Mouse (Mus musculus): ENCODE results near the gene Xlr5a.
"Not testable (repeated sequence)": the region's sequence is repeated elsewhere in the genome, so short reads cannot be mapped to it uniquely, and the experiment has no call there.

The Xlr5a gene

GRCm38 (mm10) chrX:73148496-73148895, 144.3 kb downstream of the Xlr5a start, which contains the start of gene Xlr5b:
Gene Xlr5b (plus strand): TSS chrX:73148796.
- DNase-seq (ENCODE audit: low read depth, low spot score) = not testable (repeated sequence)

GRCm38 (mm10) chrX:73143218-73143618, 149.6 kb downstream of the Xlr5a start:
- DNase-seq (ENCODE audit: low read depth, low spot score) = not testable (repeated sequence)

DNA sequence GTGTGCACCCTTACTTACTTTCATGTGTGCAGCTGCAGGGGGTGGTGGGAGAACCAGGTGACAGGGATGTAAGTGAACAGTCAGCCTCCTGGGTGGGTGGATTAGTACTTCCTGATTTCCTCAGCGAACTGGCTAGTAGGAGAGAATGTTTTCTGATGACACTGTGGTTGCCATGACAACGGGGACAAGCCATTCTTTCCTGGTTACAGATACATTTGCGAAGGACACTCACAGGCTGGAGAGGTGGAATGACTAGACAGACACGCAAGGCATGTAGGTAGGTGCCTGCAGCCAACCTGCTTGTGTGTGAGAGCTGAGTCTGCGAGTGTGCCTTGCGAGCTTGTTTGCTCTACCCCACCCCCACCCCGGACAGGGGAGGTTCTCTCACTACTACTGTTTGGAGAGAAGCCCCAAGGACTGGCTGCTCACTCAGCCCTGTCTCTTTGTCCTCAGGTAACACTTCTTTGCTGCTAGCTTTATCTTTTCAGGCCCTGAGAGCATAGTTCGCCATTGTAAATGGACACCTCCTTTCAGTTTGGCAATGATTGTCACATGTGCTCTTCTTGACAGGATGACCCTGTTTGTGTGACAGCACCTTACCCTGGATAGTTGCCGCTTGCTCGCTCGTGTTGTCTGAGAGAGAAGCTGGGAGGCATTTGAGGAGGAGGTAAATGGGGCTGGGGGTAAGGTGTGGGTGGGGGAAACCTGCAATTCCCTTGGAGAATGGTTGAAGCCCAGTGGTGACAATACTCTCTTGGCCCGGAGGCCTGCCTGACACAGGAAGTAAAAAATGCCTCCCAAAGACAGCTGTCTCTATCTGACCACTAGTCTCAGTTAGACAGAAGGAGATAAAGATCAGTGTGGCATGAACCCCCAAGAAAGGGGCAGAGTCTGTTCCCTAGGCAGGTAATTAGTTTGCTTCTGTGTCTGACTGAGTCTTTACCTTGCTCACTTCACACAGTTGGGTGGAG, 169.6 kb downstream of the Xlr5a start:
- not testable (repeated sequence) for DNase-seq (ENCODE audit: low read depth, low spot score)

DNA sequence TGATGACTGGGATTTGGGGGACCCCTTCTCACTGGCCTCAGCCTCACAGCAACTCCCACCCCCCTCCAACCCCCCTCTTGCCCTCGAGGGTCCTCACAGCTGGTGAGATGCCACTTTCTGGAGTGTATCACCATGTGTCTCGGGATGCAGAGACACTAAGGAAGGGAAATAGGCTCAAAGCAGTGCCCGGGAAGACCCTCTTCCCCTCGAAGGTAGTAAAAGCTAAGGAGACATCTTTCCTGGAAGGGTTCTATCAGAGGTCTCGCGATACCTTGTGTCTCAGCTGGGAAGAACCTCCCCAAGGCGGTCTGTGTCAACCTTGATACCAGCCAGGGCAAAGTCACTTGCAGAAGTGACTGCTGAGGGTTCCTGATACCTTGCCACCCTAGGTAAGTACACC, 176.0 kb downstream of the Xlr5a start, which contains the start of gene Gm14685:
TSS of gene Gm14685 (plus strand) at position 301 of the 400 bp plus-strand sequence.
- not testable (repeated sequence) for DNase-seq (ENCODE audit: low read depth, low spot score)

DNA sequence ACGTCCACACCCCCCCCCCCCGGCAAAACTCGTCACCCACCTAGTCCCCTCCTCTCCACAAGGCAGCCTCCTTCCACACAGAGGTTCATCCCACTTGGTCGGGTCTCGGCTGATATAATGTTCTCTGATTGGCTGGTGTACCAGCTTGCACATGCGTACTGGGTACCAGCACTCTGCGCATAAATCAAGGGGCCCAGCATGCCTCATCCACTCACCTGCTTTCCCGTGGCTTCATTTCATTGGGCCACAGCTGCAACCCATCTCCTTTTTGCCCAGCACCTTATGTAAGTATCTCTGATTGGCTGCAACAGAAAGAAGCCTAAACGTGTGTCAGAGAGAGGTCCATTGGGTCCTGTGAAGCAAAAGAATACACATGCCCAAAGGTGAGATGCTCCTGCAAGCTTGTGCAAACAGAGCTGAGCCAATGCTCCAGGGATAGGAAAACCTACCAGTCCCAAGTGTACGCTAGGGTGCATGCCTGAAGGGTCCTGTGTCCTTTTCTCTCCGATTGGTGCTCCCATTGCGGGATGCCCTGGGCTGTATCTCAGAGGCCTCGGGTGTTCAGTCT, 195.8 kb downstream of the Xlr5a start, which contains the start of gene Xlr3a:
TSS of gene Xlr3a (minus strand) at position 155 of the 568 bp plus-strand sequence.
- not testable (repeated sequence) for DNase-seq (ENCODE audit: low read depth, low spot score)

DNA sequence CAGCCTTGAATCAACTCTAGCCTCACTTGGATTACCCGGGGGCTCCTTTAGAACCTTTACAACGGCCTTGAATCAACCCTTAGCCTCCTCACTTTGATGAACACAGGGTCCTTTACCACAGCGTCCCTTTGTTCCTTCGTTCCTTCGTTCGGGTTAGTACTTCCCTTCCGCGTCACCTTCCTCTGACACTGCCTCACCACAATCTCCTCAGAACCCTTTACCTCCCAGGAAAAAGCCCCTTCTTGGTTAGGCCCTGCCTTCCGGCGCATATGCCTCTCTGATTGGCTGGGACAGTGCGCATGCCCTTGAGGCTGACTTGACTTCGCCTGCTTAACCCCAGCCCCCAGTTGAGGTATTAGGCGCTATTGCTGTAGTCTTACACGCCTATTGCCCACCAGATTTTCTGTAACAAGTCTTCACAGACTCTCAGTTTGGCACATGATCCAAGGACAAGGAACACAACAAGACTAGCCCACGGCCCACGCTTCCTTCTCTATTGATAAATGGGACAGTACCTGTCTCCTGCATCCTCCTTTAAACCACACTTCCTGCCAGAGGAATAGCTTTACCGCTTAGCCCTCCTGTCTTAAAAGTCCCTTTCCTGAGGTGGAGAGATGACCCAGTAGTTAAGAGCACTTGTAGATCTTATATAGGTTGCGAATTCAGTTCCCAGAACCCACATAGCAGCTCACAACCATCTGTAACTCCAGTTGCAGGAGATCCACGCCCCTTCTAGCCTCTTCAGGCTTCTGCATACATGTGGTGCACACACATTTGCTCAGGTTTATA, 210.3 kb downstream of the Xlr5a start, which contains the start of gene Xlr4a:
TSS of gene Xlr4a (minus strand) at position 212 of the 789 bp plus-strand sequence.
- DNase-seq (ENCODE audit: low read depth, low spot score) = not testable (repeated sequence)

- not testable (repeated sequence) for DNase-seq (ENCODE audit: low read depth, low spot score)
Observed at GRCm38 (mm10) chrX:73066765-73067312, 225.9 kb downstream of the Xlr5a start.

GRCm38 (mm10) chrX:73064415-73064793, 228.4 kb downstream of the Xlr5a start, which contains the start of gene Pnma3:
Gene Pnma3 (plus strand): TSS chrX:73064787.
- DNase-seq (ENCODE audit: low read depth, low spot score) = no peak

DNA sequence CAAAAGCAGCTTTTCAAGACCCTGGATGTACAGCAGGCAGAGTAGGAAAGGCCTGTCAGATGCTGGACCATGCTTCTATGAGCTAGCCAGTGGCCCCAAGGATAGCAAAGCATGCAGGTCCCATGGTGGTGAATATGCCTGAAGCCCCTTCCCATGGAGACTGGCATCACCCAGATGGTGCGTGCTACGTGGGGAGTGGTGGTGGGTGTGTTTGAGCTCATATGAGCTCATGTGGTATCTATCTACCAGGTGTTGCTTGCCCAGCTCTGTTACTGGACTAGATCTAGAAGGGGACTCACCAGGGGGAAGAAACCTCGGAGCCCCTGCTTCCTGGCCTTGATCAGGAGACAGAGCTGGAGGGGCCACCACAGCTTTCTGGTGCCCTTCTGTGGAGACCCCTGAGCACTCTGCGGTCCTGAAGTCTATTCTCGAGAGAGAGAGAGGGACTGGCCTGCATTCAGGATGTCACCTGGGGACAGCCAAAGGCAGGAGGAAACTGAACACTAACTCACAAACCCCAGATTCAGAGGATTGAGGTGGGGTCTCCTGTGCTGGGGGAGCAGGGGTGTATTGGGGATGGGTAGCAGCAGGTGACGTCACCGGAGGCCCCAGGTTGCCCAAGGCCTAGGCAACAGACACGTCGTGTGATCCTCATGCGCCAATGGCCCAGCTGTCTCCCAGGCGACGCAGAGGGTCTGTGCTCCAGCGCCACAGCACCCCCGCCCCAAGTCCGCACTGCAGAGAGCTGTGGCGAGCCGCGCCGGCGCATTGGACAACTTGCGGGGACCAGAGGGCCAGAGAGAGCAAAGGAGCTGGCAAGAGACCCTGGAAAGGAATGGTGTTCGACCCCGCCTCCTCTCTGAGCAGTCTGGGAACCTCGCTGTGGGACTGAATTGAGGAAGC, 229.0 kb downstream of the Xlr5a start:
- DNase-seq (ENCODE audit: low read depth, low spot score) = no peak

GRCm38 (mm10) chrX:73062323-73062722, 230.5 kb downstream of the Xlr5a start:
- no peak for DNase-seq (ENCODE audit: low read depth, low spot score)

DNA sequence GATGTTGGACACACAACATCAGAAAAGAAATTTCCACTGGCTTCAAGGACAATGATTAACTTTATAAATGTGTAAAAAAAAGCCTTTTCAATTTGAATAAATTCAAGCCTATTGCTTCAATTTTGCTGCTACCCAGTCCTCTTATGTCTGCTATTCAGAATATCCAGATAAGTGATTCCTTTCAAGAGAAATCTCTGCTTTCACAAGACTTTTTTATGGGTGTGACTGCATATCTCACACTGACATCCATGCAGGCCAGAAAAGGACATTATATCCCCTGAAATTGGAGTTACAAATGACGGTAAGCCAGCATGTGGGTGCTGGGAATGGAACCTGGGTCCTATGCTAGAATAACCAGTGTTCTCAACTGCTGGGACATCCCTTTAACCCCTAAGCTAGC, 231.2 kb downstream of the Xlr5a start:
- no peak for DNase-seq (ENCODE audit: low read depth, low spot score)
